Mouse (Mus musculus) ES-Bruce4 (cell line): ENCODE results near the gene Egfem1.

ENCODE experiments used
- CTCF ChIP-seq: IDR thresholded peaks from one replicate; pipeline ENCODE4 v1.8.1; 2011; ENCODE audit warnings: low read depth, low read length
- EP300 ChIP-seq: IDR thresholded peaks from 2 replicates; pipeline ENCODE4 v1.6.1; 2011; ENCODE audit warnings: low read depth, low read length; ENCODE audit not compliant: insufficient read depth
- POLR2A ChIP-seq: IDR thresholded peaks from one replicate; pipeline ENCODE4 v1.8.1; 2011; ENCODE audit warnings: low read length; ENCODE audit not compliant: insufficient read depth

DNA sequence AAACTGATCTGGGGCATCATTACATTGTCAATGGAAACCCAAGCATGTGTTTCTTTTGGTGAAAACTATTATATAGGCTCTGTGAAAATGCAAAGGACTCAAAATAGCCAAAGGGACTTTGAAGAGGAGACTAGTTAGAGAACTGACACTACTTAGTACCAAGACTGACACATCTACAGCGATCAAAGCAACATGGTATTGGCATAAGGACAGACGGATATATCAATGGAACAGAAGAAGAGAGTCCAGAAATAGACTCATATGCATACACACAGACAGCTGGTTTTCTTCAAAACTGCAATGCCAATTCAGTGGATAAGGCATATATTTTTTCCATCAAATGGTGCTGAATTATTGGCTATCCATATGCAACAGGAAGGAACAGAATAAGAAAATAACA lies 140.6 kb downstream of the Egfem1 start:
- TF ChIP-seq POLR2A (no peak), CTCF (no peak), EP300 (no peak)
